Mouse (Mus musculus) retina, postnatal 7 days (tissue): Measurements from ENCODE around the gene Lpp.

ENCODE experiments used
- DNase-seq: peaks from one replicate; pipeline ENCODE4 v3.0.0-alpha.2; 2012; ENCODE audit warnings: low read depth, low spot score

The Lpp gene

DNA sequence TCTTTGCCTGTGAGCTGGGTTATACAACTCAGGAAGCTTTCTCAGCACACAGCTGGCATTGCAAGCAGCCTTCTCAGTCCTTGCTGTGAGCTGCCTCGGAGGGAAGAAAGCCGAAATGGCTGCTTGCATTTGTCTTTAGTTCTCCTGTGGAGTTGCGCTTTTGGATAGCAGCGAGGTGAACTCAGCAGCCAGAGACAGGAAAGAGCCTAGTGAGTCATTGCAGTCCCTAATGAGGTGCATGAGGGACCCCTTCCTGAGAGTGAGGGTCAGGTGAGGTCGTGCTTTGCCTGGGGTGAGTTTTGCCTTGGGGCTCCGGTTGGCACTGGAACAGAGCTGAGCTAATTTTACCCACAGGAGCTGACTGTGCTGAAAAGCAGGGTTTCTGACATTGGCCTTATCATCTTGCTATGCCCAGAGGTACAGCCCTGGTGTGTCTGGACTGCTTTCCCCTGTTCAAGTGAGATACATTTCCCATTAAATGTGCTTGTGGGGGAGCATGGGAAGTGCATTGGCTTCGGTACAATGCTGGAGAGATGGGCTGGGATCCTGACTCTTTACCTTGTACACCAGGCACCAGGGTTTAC, 41.3 kb downstream of the Lpp start:
- no peak for DNase-seq

- no peak for DNase-seq
Measured at GRCm38 (mm10) chr16:24435115-24435553, 41.8 kb downstream of the Lpp start.

DNA sequence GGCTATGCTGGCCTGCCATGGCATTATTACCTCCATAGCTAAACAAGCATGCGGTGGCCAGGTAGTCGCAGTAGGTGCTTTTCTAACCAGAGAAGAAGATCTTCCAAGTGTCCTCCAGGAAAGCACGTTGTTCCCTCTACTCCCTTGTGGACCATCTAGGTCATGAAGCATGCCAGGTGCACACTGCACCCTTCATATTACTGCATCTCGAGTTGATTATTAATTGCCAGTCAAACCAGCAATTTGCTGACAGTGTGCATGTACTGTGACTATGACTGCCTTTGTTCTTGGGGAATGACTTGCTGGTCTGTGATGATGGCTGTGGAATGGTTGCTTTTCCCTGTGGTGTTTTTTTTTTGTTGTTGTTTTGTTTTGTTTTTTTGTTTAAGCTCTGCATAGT, 45.1 kb downstream of the Lpp start:
- no peak for DNase-seq

DNA sequence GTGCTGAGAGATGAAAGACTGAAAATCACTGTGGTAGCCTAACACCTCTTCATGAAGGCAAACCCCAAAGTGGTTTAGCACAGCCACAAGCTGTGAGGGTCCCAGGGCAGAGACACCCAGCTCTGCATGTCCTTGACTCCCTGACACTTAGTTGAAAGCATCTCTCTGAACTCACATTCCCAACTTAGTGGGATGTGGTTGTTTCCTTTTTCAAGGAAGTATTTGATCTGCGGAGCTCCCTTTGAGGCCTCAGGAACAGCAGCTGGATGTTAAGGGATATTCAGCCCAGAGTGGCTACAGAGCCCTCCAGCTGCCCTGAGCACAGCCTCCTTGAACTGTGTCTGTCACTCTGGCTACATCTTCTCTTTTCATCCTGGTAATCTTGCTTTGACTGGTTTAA, 48.0 kb downstream of the Lpp start:
- DNase-seq = no peak

DNA sequence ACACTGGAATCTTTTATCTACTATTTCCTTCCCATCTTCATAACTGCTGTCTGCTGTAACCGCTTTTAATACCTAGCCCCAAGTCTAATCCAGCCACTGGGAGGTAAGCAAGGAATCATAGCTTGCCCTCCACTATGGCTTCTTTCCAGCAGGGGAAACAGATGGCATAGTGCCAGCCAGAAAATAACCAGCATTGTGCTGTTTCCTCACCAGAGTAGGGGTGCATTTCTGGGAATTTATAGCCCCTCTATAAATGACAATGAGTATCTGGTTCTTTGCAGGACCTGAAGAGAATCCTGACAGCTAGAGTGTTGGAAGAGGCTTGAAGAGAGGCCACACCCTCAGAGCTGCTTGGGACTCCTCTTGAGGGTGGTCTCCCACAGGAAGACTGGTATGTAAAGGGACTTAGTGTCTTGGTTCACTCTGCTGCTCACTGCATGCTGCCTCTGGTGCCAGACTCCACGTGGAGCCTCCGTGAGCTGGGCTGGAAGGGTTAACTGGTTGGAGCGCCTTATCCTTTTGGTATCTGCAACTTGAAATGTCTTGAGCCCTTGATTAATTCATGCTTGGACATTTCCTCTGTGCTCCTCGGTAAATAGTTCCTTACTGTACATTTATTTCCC, 49.3 kb downstream of the Lpp start:
- DNase-seq = no peak

DNA sequence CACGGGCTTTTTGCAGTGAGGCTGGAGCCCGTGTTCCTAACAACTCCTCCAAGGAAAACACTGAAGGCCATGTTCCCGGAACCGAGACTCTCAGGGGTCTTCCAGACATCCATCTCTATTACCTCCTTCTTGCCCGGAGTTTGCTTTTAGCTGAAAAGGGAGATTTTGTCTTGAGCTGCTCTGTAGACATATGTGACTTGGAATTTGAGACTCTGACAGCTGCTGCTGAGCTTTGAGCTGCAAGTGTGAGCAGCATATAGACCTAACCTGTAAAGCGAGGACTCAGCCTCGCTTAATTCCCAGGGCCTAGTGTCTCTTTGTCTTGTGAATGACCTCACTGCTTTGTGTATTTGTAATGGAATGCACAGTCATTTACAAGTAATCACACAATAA, 49.8 kb downstream of the Lpp start:
- no peak for DNase-seq

GRCm38 (mm10) chr16:24443555-24443954, 50.2 kb downstream of the Lpp start:
- DNase-seq = no peak

DNA sequence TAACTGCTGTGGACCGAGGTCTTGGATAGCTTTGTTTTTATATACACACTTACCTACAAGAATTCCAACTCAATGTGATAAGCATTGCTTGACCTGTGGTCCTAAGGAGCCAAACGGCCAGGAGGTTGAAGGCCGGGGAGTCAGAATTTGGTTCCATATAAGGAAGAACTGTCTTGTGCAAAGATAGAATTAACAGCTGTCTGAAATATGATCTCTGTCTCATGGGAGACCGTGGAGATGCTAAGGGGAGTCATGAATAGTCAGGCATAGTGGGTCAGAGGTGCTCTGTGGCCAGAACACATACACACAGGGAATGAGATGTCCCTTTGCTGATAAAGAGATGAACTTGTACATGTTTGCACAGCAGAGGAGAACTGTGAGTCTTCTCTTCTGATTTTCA, 51.5 kb downstream of the Lpp start:
- DNase-seq = no peak

DNA sequence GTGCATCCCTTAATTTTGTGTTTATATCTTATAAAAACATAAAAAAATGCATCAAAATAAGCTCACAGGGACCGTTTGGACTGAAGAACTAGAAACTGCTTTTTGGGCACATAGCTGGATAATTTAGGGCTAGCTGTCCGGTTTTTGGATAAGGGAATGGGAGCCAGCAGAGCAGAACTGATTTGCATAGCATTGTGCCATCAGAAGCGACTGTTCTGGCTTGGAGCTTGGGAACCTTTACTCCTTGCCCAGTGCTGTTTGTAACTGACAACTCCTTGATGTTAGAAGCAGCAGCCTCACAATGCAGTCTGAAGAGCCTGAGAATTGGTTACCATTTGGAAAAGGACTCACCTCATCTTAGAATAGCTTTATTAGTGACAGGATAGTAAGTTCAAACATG, 52.2 kb downstream of the Lpp start:
- DNase-seq = no peak

DNA sequence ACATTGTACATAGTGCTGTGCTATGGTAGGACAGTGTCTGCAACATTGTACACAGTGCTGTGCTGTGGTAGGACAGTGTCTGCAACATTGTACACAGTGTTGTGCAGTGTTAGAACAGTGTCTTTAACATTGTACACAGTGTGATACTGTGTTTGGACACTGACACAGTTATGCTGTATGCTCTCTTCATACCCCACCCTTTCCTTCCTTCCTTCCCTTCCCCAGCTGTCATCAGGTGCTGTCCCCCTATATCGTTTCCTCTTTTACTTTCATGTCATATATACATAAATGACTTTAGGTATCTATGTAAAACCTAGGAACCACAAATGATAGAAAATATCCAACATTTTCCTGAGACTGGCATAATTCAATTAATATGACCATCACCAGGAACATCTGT, 53.1 kb downstream of the Lpp start:
- no peak for DNase-seq

- no peak for DNase-seq
Measured at GRCm38 (mm10) chr16:24447666-24448492, 54.6 kb downstream of the Lpp start.

DNA sequence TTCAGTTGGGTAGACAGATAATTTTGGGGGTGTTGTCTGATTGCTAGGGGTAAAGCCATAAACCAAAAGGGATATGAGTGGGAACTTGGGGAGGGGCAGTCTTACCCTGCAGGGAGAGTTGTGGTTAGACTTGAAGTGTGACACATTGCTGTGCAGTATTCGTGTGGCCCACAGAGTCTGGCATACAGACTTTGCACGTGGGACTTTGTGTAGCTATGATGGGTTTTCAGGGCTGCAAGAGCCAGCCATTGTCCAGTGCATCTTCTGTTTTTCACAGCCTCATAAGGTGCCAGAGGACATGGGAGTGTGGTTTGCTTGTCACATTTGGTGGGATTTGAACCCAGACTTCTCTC, 55.2 kb downstream of the Lpp start:
- no peak for DNase-seq

GRCm38 (mm10) chr16:24449806-24450205, 56.5 kb downstream of the Lpp start:
- no peak for DNase-seq

GRCm38 (mm10) chr16:24450256-24450655, 56.9 kb downstream of the Lpp start:
- no peak for DNase-seq

GRCm38 (mm10) chr16:24451123-24451522, 57.8 kb downstream of the Lpp start:
- no peak for DNase-seq

DNA sequence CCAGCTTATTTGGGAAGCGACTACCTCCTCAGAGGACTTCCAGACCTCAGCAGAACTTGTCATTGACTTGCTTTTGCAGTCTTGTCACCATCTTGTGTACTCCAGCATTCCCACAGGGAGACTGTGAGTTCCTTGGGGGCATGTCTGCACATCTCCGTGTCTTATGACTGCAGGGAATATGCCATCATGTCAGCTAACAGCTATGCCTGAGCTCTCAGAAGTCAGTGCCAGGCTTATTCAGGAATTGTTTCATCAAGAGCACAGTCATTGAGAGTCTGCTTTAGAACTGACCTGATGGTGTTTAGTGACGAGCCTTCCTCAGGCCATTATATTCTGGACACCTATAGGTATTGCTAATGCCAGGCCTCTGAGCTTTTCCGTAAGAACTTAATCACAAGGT, 60.2 kb downstream of the Lpp start:
- DNase-seq = no peak

DNA sequence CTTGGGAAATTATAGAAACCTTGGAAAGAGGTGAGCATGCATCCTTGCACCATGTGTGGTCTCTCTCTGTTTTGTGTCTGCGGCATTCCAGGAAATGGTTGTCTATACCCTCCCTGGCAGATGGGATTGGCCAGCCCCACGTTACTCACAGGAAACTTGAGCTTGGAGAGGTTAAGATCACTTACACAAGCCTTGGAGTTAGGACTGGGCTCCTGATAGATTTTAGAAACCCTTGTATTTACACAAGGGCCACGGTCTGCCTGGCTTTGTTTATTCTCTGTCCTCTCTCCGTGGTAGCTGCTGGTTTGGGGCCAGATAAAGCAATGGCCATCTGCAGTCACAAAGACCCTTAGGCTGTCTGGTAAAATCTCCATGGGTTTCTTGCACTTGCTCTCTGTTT, 61.2 kb downstream of the Lpp start:
- DNase-seq = no peak

- no peak for DNase-seq
Measured at GRCm38 (mm10) chr16:24455361-24455855, 62.1 kb downstream of the Lpp start.

GRCm38 (mm10) chr16:24463842-24464241, 70.5 kb downstream of the Lpp start:
- no peak for DNase-seq

GRCm38 (mm10) chr16:24464436-24464835, 71.1 kb downstream of the Lpp start:
- DNase-seq = no peak

DNA sequence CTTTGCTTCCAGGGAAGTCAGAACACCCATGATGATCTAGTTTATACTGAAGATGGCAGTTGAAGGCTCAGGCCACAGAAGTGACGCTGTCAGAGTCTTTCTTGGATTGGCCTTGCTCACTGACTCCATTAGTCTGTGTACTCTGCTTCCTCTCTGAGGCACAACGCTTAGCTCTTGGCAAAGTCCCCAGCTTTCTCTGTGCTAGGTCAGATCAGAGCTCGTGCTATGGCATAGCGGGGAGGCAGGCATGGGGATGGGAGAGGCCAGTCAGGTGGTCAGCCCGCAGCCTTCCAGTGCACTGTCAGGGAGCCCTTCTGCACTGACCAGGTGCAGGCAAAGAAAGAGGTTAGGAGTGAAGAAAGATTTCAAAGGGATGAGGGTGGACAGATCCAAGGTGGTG, 72.3 kb downstream of the Lpp start:
- no peak for DNase-seq

GRCm38 (mm10) chr16:24467544-24468290, 74.4 kb downstream of the Lpp start:
- no peak for DNase-seq
